Mouse (Mus musculus): ENCODE measurements around the gene Gmppb. TPM values are rescaled to one million over a fixed set of nuclear protein-coding genes. Genes with fewer than 3 reads are reported as not detected.
"Not testable (repeated sequence)": the region's sequence is repeated elsewhere in the genome, so short reads cannot be mapped to it uniquely, and the experiment has no call there.

Gmppb gene
- 19.8 and 22.8 TPM in 2 replicates for polyA plus RNA-seq (2015; fragmentation: Nextera tagmentation; extraction: Ambion mirVana)

DNA sequence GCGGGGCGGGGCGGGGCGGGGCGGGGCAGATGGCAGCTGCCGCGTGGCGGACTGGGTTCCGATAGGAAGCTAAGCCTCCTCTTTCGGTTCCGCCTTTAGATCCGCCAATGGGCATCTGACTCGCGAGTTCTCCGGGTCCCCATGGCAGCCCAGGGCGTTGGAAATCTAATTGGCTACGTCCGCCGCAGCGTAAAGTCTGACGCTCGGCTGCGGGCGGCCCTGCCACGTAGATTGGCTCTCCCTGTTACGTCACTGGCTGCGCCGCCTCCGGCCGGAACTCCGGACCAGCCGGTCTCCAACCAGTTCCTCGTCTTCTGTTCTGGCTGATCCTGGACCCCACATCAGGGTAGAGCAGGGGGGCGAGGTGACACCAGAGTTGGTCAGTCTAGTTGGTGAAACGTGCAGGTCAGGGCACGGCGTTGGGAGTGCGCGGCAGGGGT lies at the start of gene Gmppb:
TSS of gene Gmppb (plus strand) at position 227 of the 440 bp plus-strand sequence.
- Histone ChIP-seq H3K27ac (ENCODE audit: low read length) (peak within 1 kb of the TSS; percentile 69), H3K36me3 (ENCODE audit: control insufficient read depth, insufficient read depth, low read length) (peaks cover 23% of the 10 kb centered on the region), H3K4me2 (ENCODE audit: low read length) (peak within 1 kb of the TSS; percentile 89), H3K4me3 (ENCODE audit: low read depth, low read length) (peak within 1 kb of the TSS; percentile 77), H3K4me1 (ENCODE audit: control insufficient read depth, insufficient read depth, low read length) (peaks cover 18% of the 10 kb centered on the region), H3K27me3 (ENCODE audit: control insufficient read depth, insufficient read depth, low read depth, low read length) (no peaks in the 10 kb centered on the region), H3K9me3 (replicated peaks; ENCODE audit: control insufficient read depth, low read length, poor library complexity, severe bottlenecking) (no peaks in the 10 kb centered on the region), H3K9ac (ENCODE audit: low read depth, low read length) (peak within 1 kb of the TSS; percentile 73)
- peak; percentile 95 for ATAC-seq
- WGBS = under 1% methylated on average over 32 of the region's 39 CpGs

GRCm38 (mm10) chr9:108001922-108002770 lies 46.9 kb upstream of the Gmppb start, which contains the start of gene Ip6k1:
Gene Ip6k1, plus strand, starts transcription at chr9:108002501.
- H3K27me3 ChIP-seq (ENCODE audit: control insufficient read depth, insufficient read depth, low read depth, low read length) = no peaks in the 10 kb centered on the region
- ATAC-seq = peak; percentile 99

GRCm38 (mm10) chr9:108002778-108003530 lies 46.1 kb upstream of the Gmppb start:
- Histone ChIP-seq H3K27ac (ENCODE audit: low read length) (peak overlapping the region; percentile 98), H3K9me3 (replicated peaks; ENCODE audit: control insufficient read depth, low read length, poor library complexity, severe bottlenecking) (no peaks in the 10 kb centered on the region), H3K4me3 (ENCODE audit: low read depth, low read length) (peak overlapping the region; percentile 97), H3K9ac (ENCODE audit: low read depth, low read length) (peak overlapping the region; percentile 100), H3K4me2 (ENCODE audit: low read length) (peak overlapping the region; percentile 96), H3K4me1 (ENCODE audit: control insufficient read depth, insufficient read depth, low read length) (peaks cover 35% of the 10 kb centered on the region), H3K36me3 (ENCODE audit: control insufficient read depth, insufficient read depth, low read length) (no peaks in the 10 kb centered on the region), H3K27me3 (ENCODE audit: control insufficient read depth, insufficient read depth, low read depth, low read length) (no peaks in the 10 kb centered on the region)
- peak; percentile 52 for ATAC-seq
- WGBS = under 1% methylated on average over 49 of the region's 50 CpGs

More at GRCm38 (mm10) chr9:108001922-108002770, 46.9 kb upstream of the Gmppb start, which contains the start of gene Ip6k1:
- peak within 1 kb of the TSS; percentile 97 for H3K4me3 ChIP-seq (ENCODE audit: low read depth, low read length)
- H3K4me2 ChIP-seq (ENCODE audit: low read length) = peak within 1 kb of the TSS; percentile 96
- peak within 1 kb of the TSS; percentile 98 for H3K27ac ChIP-seq (ENCODE audit: low read length)
- no peaks in the 10 kb centered on the region for H3K36me3 ChIP-seq (ENCODE audit: control insufficient read depth, insufficient read depth, low read length)
- H3K9me3 ChIP-seq (replicated peaks; ENCODE audit: control insufficient read depth, low read length, poor library complexity, severe bottlenecking) = no peaks in the 10 kb centered on the region
- H3K4me1 ChIP-seq (ENCODE audit: control insufficient read depth, insufficient read depth, low read length) = peaks cover 33% of the 10 kb centered on the region
- WGBS = under 1% methylated on average over 50 of the region's 51 CpGs
- peak within 1 kb of the TSS; percentile 100 for H3K9ac ChIP-seq (ENCODE audit: low read depth, low read length)

DNA sequence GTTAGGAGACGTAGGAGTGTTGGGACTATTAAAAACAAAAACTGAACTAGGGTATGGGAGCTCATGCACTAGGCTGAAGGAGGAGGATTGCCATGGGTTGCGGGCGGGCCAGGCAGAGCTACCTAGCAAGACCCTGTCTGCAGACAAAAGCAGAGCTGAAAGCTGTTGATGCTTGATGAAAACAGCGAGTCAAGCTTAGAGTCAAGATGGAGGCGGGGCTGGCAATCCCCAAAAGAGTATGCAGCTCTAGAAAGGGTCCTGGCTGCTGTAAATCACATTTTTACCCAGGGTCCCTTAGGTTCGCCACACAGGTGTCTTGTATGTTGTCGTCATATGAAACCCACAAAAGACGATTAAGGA lies 45.5 kb upstream of the Gmppb start:
- H3K4me3 ChIP-seq (ENCODE audit: low read depth, low read length) = peak overlapping the region; percentile 97
- H3K4me2 ChIP-seq (ENCODE audit: low read length) = peak overlapping the region; percentile 96
- H3K36me3 ChIP-seq (ENCODE audit: control insufficient read depth, insufficient read depth, low read length) = no peaks in the 10 kb centered on the region
- H3K9me3 ChIP-seq (replicated peaks; ENCODE audit: control insufficient read depth, low read length, poor library complexity, severe bottlenecking) = no peaks in the 10 kb centered on the region
- WGBS = 13% methylated on average over 8 of the region's 8 CpGs
- H3K4me1 ChIP-seq (ENCODE audit: control insufficient read depth, insufficient read depth, low read length) = peaks cover 35% of the 10 kb centered on the region
- no peak for ATAC-seq
- H3K9ac ChIP-seq (ENCODE audit: low read depth, low read length) = peak overlapping the region; percentile 100
- peak overlapping the region; percentile 98 for H3K27ac ChIP-seq (ENCODE audit: low read length)
- no peaks in the 10 kb centered on the region for H3K27me3 ChIP-seq (ENCODE audit: control insufficient read depth, insufficient read depth, low read depth, low read length)

DNA sequence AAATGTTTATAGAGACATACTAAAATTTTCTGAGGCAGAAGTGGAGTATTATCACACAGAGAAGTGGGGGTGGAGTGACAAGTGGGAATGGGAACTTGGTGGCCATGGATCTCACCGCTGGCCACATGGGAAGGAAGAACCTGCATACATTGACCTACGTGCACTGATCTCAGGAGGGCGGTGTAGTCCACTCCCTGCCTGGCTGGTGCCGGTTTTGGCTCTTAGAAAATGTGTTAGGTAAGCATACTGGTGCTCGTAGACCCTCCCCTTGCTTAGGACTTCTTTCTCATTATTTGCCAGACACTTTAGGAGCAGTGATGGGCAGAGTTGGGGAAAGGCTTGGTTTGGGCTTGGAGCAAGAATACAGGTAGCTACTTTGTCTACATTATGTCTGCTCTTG lies 41.0 kb upstream of the Gmppb start:
- Histone ChIP-seq H3K27me3 (ENCODE audit: control insufficient read depth, insufficient read depth, low read depth, low read length) (no peaks in the 10 kb centered on the region), H3K36me3 (ENCODE audit: control insufficient read depth, insufficient read depth, low read length) (peaks cover 3% of the 10 kb centered on the region; the same call in 1 of the 2 replicates), H3K9me3 (replicated peaks; ENCODE audit: control insufficient read depth, low read length, poor library complexity, severe bottlenecking) (no peaks in the 10 kb centered on the region), H3K27ac (ENCODE audit: low read length) (no peak overlapping the region), H3K4me3 (ENCODE audit: low read depth, low read length) (no peak overlapping the region), H3K9ac (ENCODE audit: low read depth, low read length) (no peak overlapping the region), H3K4me1 (ENCODE audit: control insufficient read depth, insufficient read depth, low read length) (peaks cover 29% of the 10 kb centered on the region), H3K4me2 (ENCODE audit: low read length) (no peak overlapping the region)
- no peak for ATAC-seq
- 90% methylated on average over 5 of the region's 5 CpGs for WGBS

- no peak for ATAC-seq
- Histone ChIP-seq H3K4me1 (ENCODE audit: control insufficient read depth, insufficient read depth, low read length) (peaks cover 11% of the 10 kb centered on the region), H3K9ac (ENCODE audit: low read depth, low read length) (no peak overlapping the region), H3K27ac (ENCODE audit: low read length) (no peak overlapping the region), H3K4me2 (ENCODE audit: low read length) (no peak overlapping the region), H3K4me3 (ENCODE audit: low read depth, low read length) (no peak overlapping the region), H3K27me3 (ENCODE audit: control insufficient read depth, insufficient read depth, low read depth, low read length) (no peaks in the 10 kb centered on the region), H3K9me3 (replicated peaks; ENCODE audit: control insufficient read depth, low read length, poor library complexity, severe bottlenecking) (no peaks in the 10 kb centered on the region), H3K36me3 (ENCODE audit: control insufficient read depth, insufficient read depth, low read length) (peaks cover 3% of the 10 kb centered on the region; the same call in 1 of the 2 replicates)
These were observed 38.7 kb upstream of the Gmppb start for GRCm38 (mm10) chr9:108010385-108010784.

GRCm38 (mm10) chr9:108013577-108013976 lies 35.5 kb upstream of the Gmppb start:
- H3K9ac ChIP-seq (ENCODE audit: low read depth, low read length); H3K4me3 ChIP-seq (ENCODE audit: low read depth, low read length); H3K4me1 ChIP-seq (ENCODE audit: control insufficient read depth, insufficient read depth, low read length); H3K4me2 ChIP-seq (ENCODE audit: low read length); ATAC-seq; H3K27ac ChIP-seq (ENCODE audit: low read length); H3K9me3 ChIP-seq (replicated peaks; ENCODE audit: control insufficient read depth, low read length, poor library complexity, severe bottlenecking); H3K36me3 ChIP-seq (ENCODE audit: control insufficient read depth, insufficient read depth, low read length); H3K27me3 ChIP-seq (ENCODE audit: control insufficient read depth, insufficient read depth, low read depth, low read length): not testable (repeated sequence)
- WGBS = 100% methylated on average over 2 of the region's 2 CpGs

DNA sequence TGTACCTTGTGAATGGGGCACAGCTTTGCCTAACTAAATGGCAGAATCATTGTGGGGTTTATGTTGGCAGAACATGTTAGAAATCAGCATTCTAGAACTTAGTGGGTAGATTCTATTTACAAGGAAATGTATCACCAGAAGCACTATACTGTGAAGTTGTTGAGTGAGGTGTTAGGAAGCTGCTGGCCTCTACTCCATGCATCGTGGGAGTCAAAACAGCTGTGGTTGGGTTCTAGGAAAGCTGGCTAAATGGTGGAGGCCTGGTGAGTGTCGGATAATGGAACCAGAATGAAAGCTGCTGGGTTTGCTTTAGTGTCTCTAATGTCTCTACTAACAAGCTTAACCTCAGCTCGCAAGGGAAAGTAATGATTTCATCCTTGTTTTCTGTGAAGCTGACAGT lies 31.9 kb upstream of the Gmppb start:
- 77% methylated on average over 3 of the region's 3 CpGs for WGBS
- no peaks in the 10 kb centered on the region for H3K9me3 ChIP-seq (replicated peaks; ENCODE audit: control insufficient read depth, low read length, poor library complexity, severe bottlenecking)
- no peak overlapping the region for H3K4me2 ChIP-seq (ENCODE audit: low read length)
- H3K27me3 ChIP-seq (ENCODE audit: control insufficient read depth, insufficient read depth, low read depth, low read length) = no peaks in the 10 kb centered on the region
- ATAC-seq = no peak
- no peak overlapping the region for H3K9ac ChIP-seq (ENCODE audit: low read depth, low read length)
- no peaks in the 10 kb centered on the region for H3K36me3 ChIP-seq (ENCODE audit: control insufficient read depth, insufficient read depth, low read length)
- H3K27ac ChIP-seq (ENCODE audit: low read length) = no peak overlapping the region
- peaks cover 6% of the 10 kb centered on the region; the same call in 1 of the 2 replicates for H3K4me1 ChIP-seq (ENCODE audit: control insufficient read depth, insufficient read depth, low read length)
- no peak overlapping the region for H3K4me3 ChIP-seq (ENCODE audit: low read depth, low read length)

Data from midbrain, embryonic 16.5 days (tissue).